Mouse (Mus musculus): ENCODE data around the gene Mapk11. TPM values are rescaled to one million over a fixed set of nuclear protein-coding genes. Genes with fewer than 3 reads are reported as not detected.

The Mapk11 gene
- 13.6 and 30.8 TPM in 2 replicates for polyA plus RNA-seq (2012; ENCODE audit: low replicate concordance)

GRCm38 (mm10) chr15:89149271-89150040, at the start of gene Mapk11:
Gene Mapk11 (minus strand): TSS chr15:89149628.

GRCm38 (mm10) chr15:89196313-89196706, 46.9 kb upstream of the Mapk11 start, which contains the start of gene Dennd6b:
Gene Dennd6b (minus strand): TSS chr15:89196496.

GRCm38 (mm10) chr15:89180571-89181229, 31.3 kb upstream of the Mapk11 start, which contains the start of gene Plxnb2:
Gene Plxnb2 (minus strand): TSS chr15:89180788.

DNA sequence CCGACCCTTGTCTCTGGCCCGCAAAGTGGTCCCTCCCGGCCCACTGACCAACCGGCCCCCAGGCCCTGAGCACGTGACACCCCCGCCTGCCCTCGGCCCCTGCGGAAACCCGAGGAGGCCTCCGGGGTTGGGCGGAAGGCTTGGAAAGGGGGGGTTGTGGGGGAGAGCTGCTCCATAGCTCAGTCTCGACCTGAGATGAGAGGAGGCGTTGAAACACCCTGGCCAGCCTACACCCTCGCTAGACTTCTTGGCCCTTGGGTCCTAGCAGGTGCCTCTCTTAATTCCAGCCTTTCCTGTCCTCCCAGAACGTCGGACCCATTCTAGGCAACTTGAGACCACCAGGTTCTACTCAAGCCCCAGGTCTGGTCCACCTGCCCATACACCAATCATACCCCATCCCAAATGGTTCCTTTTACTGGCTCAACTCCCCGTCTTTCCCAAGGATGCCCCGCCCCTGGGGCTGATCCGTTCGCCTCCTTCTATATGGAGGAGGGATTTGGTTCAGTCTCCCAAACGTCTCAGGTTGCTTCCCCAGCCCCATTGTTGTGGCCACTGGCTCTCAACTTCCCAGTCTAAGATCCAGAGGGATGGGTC, 8.7 kb downstream of the Mapk11 start, which contains the start of gene Mapk12:
Gene Mapk12 (minus strand): TSS at position 45 of the 594 bp plus-strand sequence.

DNA sequence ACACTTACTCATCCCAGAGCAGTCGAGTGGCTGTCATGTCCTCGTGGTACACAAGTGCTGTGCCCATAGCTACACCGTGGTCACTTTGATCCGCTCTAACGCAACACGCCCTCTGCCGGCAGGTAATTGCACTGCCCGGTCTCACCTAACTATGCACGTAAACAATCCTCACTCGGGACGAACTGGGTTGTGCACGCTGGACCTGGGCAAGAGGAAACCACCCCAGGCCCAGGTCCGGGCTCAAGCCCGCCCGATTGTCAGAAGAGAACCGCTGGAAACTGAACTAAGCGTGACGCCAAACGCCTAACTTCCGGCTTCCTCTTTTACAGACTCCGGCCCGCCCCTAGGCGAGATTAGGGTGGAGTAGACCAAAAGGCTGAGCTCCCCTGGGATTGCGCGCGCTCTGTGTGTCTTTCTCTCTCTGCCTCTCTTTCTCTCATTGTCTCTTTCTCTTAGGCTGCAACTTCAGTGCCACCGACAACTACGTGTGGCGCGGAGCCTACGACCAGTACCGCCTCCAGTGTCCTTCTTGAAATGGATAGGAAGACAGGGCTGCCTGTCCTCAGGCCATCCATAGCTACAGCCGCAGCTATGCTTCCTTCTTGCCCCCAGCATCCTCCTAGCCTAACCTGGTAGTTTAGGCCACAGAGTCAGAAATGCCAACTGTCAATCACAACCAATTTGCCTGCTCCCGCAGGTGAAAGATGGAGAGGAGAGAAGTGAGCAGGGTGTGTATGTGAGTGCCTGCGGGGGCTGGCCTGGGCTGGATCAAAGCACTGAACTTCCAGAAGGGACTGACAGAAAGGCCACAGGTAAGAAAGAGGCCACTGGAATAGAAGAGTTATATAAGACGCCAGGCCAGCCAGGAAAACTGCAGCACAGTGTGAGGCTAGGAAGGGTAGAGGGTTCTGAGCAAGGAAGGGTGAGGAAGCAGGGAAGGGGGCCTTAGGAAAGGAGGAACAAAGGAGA, 20.8 kb downstream of the Mapk11 start, which contains the start of gene Hdac10:
Gene Hdac10 (minus strand): TSS at position 319 of the 969 bp plus-strand sequence.

GRCm38 (mm10) chr15:89122649-89123366, 26.6 kb downstream of the Mapk11 start, which contains the start of gene Tubgcp6:
Gene Tubgcp6 (minus strand): TSS chr15:89123112.

Other genes with a start within 250 kb of the Mapk11 start
- gene Ttll8, start 195.2 kb downstream of the Mapk11 start, polyA plus RNA-seq (2012; ENCODE audit: low replicate concordance): not detected in 2 replicates
- gene Mlc1, start 170.6 kb downstream of the Mapk11 start, polyA plus RNA-seq (2012; ENCODE audit: low replicate concordance): not detected in 2 replicates
- gene Mov10l1, start 166.7 kb downstream of the Mapk11 start, polyA plus RNA-seq (2012; ENCODE audit: low replicate concordance): not detected in 2 replicates
- 0.07 and 0.22 TPM in 2 replicates for gene Panx2, start 89.9 kb downstream of the Mapk11 start, polyA plus RNA-seq (2012; ENCODE audit: low replicate concordance)
- gene Trabd, start 74.5 kb downstream of the Mapk11 start, polyA plus RNA-seq (2012; ENCODE audit: low replicate concordance): 93.0 and 178 TPM in 2 replicates
- 8.3 and 15.0 TPM in 2 replicates for gene Selenoo, start 60.5 kb downstream of the Mapk11 start, polyA plus RNA-seq (2012; ENCODE audit: low replicate concordance)
- 52.9 and 64.3 TPM in 2 replicates for gene Tubgcp6, start 26.5 kb downstream of the Mapk11 start, polyA plus RNA-seq (2012; ENCODE audit: low replicate concordance)
- 7.1 and 39.2 TPM in 2 replicates for gene Hdac10, start 20.9 kb downstream of the Mapk11 start, polyA plus RNA-seq (2012; ENCODE audit: low replicate concordance)
- gene Mapk12, start 8.9 kb downstream of the Mapk11 start, polyA plus RNA-seq (2012; ENCODE audit: low replicate concordance): 5.9 and 9.3 TPM in 2 replicates
- 114 and 275 TPM in 2 replicates for gene Plxnb2, start 31.2 kb upstream of the Mapk11 start, polyA plus RNA-seq (2012; ENCODE audit: low replicate concordance)
- gene Dennd6b, start 46.9 kb upstream of the Mapk11 start, polyA plus RNA-seq (2012; ENCODE audit: low replicate concordance): 28.6 and 33.7 TPM in 2 replicates
- gene Ppp6r2, start 61.9 kb upstream of the Mapk11 start, polyA plus RNA-seq (2012; ENCODE audit: low replicate concordance): 175 and 371 TPM in 2 replicates
- gene Sbf1, start 165.7 kb upstream of the Mapk11 start, polyA plus RNA-seq (2012; ENCODE audit: low replicate concordance): 316 and 384 TPM in 2 replicates
- gene Adm2, start 173.1 kb upstream of the Mapk11 start, polyA plus RNA-seq (2012; ENCODE audit: low replicate concordance): 0.31 TPM in 1 of 2 replicates, not detected in the other
- not detected in 2 replicates for gene Miox, start 184.8 kb upstream of the Mapk11 start, polyA plus RNA-seq (2012; ENCODE audit: low replicate concordance)
- gene Lmf2, start 206.0 kb upstream of the Mapk11 start, polyA plus RNA-seq (2012; ENCODE audit: low replicate concordance): 107 and 187 TPM in 2 replicates
- gene Ncaph2, start 206.1 kb upstream of the Mapk11 start, polyA plus RNA-seq (2012; ENCODE audit: low replicate concordance): 47.9 and 48.1 TPM in 2 replicates
- gene Sco2, start 224.2 kb upstream of the Mapk11 start, polyA plus RNA-seq (2012; ENCODE audit: low replicate concordance): 35.5 and 46.3 TPM in 2 replicates
- gene Tymp, start 227.4 kb upstream of the Mapk11 start, polyA plus RNA-seq (2012; ENCODE audit: low replicate concordance): 1.3 and 2.9 TPM in 2 replicates
- 1.4 and 3.2 TPM in 2 replicates for gene Odf3b, start 229.7 kb upstream of the Mapk11 start, polyA plus RNA-seq (2012; ENCODE audit: low replicate concordance)
- gene Klhdc7b, start 235.3 kb upstream of the Mapk11 start, polyA plus RNA-seq (2012; ENCODE audit: low replicate concordance): not detected in 2 replicates